Comparison of ENCODE assay signal across 6 mouse cellular contexts in the genomic region with DNA sequence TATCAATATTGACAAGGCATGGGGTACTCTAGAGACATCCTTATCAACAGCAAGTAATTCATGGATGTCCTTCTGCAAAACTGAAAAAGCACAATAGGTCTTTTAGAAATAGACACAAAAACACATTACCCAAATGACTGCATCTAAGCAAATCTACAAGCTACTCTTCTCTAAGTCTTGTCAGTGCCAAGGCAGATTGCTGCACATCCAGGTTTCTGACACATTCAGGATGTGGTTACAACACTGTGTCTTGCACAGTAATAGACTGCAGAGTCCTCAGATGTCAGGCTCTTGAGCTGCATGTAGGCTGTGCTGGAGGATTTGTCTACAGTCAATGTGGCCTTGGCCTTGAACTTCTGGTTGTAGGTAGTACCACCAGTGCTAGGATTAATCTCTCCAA.
DNase-seq lines count a peak whose midpoint lies in the region; ATAC-seq and TF ChIP-seq lines count a peak whose summit lies in the region.
"Not testable (repeated sequence)": the region's sequence is repeated elsewhere in the genome, so short reads cannot be mapped to it uniquely, and the experiment has no call there.

No protein-coding gene starts in this region.

- H3K36me3 ChIP-seq in liver, adult 2 months (ENCODE audit: control insufficient read depth, insufficient read depth, low read length): not testable (repeated sequence)

- peak; percentile 6 to 33 for DNase-seq in adrenal gland, adult (ENCODE audit: inconsistent age in 2 of 2, low spot score in 1 of 2)
- peak; percentile 1 for DNase-seq in liver, adult 2 months (ENCODE audit: extremely low read depth, low read depth, low spot score)
- DNase-seq in naive thymus-derived CD4-positive, alpha-beta T cell, adult 2 months (ENCODE audit: low read depth): peak; percentile 49
- peak; percentile 9 to 13 for DNase-seq in thymus, postnatal 10 days (ENCODE audit: low spot score in 2 of 2)

- H3K9ac ChIP-seq in liver, adult 2 months (ENCODE audit: low read depth, low read length): not testable (repeated sequence)

- not testable (repeated sequence) for H3K4me1 ChIP-seq in liver, adult 2 months (ENCODE audit: control insufficient read depth, insufficient read depth, low read length)

- not testable (repeated sequence) for H3K27ac ChIP-seq in liver, adult 2 months (replicated peaks; ENCODE audit: insufficient read depth, low read depth, low read length)

- ATAC-seq in CD4-positive, CD25-positive, alpha-beta regulatory T cell, adult 4 months: peak; percentile 72
- ATAC-seq in granulocyte monocyte progenitor cell, adult 5-6 weeks (replicated peaks; ENCODE audit: poor library complexity, severe bottlenecking): peak; percentile 64

- not testable (repeated sequence) for TF ChIP-seq POLR2A in liver, adult 2 months (IDR thresholded peaks at IDR 0.05; ENCODE audit: extremely low read depth, insufficient read depth, low read length)

- not testable (repeated sequence) for TF ChIP-seq CTCF in liver, adult 2 months (IDR thresholded peaks at IDR 0.05; ENCODE audit: low read depth, low read length)

- H3K4me3 ChIP-seq in liver, adult 2 months (ENCODE audit: insufficient read depth, low read depth, low read length): not testable (repeated sequence)

- not testable (repeated sequence) for H3K27me3 ChIP-seq in liver, adult 2 months (ENCODE audit: control insufficient read depth, insufficient read depth, low read length)

- not testable (repeated sequence) for H3K79me2 ChIP-seq in liver, adult 2 months (ENCODE audit: control insufficient read depth, insufficient read depth, low read length)
